In genomic region chr17:27188883-27189282, GRCm38 (mm10) we compare ENCODE assay signal across 28 mouse cellular contexts. TPM values are rescaled to one million over a fixed set of nuclear protein-coding genes. Genes with fewer than 3 reads are reported as not detected.
DNase-seq lines count a peak whose midpoint lies in the region; ATAC-seq lines count a peak whose summit lies in the region.
"Had no signal": no experiment of that assay in that cellular context is flagged by ENCODE, and none has a peak within 500 bp of the region (broad histone marks: within the 10 kb centered on the region; RNA-seq: fewer than 3 reads in every experiment).

No protein-coding gene starts in this region.

- ATAC-seq in cerebellum, adult (ENCODE audit: insufficient number of reproducible peaks, low FRiP score, low TSS enrichment) = no peak
- ATAC-seq in hindbrain, embryonic 16.5 days = no peak
- ATAC-seq in midbrain, embryonic 12.5 days (ENCODE audit: low FRiP score, low read depth) = no peak
- ATAC-seq in midbrain, embryonic 11.5 days (ENCODE audit: low FRiP score) = no peak
- ATAC-seq in liver, embryonic 12.5 days = no peak
- ATAC-seq: intestine, embryonic 16.5 days had no signal

- H3K9ac ChIP-seq in hindbrain, embryonic 16.5 days (ENCODE audit: low read depth, low read length) = no peak overlapping the region
- H3K9ac ChIP-seq in midbrain, embryonic 12.5 days (replicated peaks) = no peak overlapping the region
- no peak overlapping the region for H3K9ac ChIP-seq in midbrain, embryonic 11.5 days (ENCODE audit: low read length)
- no peak overlapping the region for H3K9ac ChIP-seq in liver, embryonic 12.5 days
- H3K9ac ChIP-seq: heart, embryonic 15.5 days; hindbrain, embryonic 15.5 days; liver, embryonic 15.5 days; lung, embryonic 14.5 days; neural tube, embryonic 13.5 days had no signal

- H3K4me2 ChIP-seq in hindbrain, embryonic 16.5 days (ENCODE audit: low read length) = no peak overlapping the region
- no peak overlapping the region for H3K4me2 ChIP-seq in midbrain, embryonic 12.5 days (replicated peaks)
- H3K4me2 ChIP-seq in midbrain, embryonic 11.5 days = no peak overlapping the region
- H3K4me2 ChIP-seq in liver, embryonic 12.5 days = no peak overlapping the region
- H3K4me2 ChIP-seq: heart, embryonic 15.5 days; hindbrain, embryonic 15.5 days; liver, embryonic 15.5 days; lung, embryonic 14.5 days; neural tube, embryonic 13.5 days had no signal

- peak overlapping the region; percentile 45; the same call in 1 of the 2 replicates for H3K27ac ChIP-seq in hindbrain, embryonic 10.5 days
- no peak overlapping the region for H3K27ac ChIP-seq in hindbrain, embryonic 16.5 days (ENCODE audit: low read depth, low read length)
- peak overlapping the region; percentile 30; the same call in 1 of the 2 replicates for H3K27ac ChIP-seq in midbrain, embryonic 12.5 days (replicated peaks)
- no peak overlapping the region for H3K27ac ChIP-seq in midbrain, embryonic 11.5 days (ENCODE audit: low read depth, low read length)
- H3K27ac ChIP-seq in liver, embryonic 12.5 days = no peak overlapping the region
- H3K27ac ChIP-seq: heart, embryonic 10.5 days; heart, embryonic 15.5 days; hindbrain, embryonic 15.5 days; liver, embryonic 15.5 days; stomach, postnatal 0 days had no signal

- 82% methylated on average over 9 of the region's 9 CpGs for WGBS in hindbrain, embryonic 10.5 days
- 63% methylated on average over 9 of the region's 9 CpGs for WGBS in hindbrain, embryonic 16.5 days
- 82% methylated on average over 9 of the region's 9 CpGs for WGBS in midbrain, embryonic 12.5 days
- WGBS in midbrain, embryonic 11.5 days = 74% methylated on average over 9 of the region's 9 CpGs
- 75% methylated on average over 7 of the region's 9 CpGs for WGBS in liver, embryonic 12.5 days (ENCODE audit: insufficient replicate concordance)

- DNase-seq in cerebellum, adult 9-11 months = peak; percentile 54
- DNase-seq in hindbrain, embryonic 10.5 days (ENCODE audit: low spot score) = no peak
- DNase-seq in midbrain, embryonic 11.5 days (ENCODE audit: low spot score, missing footprints) = no peak
- DNase-seq: adrenal gland, adult 8-10 months; cerebellum, adult 11-12 months; gastrocnemius, postnatal 14 days; kidney, adult 8-10 months; kidney, postnatal 10 days; layer of hippocampus, postnatal 36 days; left cerebral cortex, postnatal 4 days; liver; lung, embryonic 14.5 days; lung, postnatal 14 days; right cerebral cortex, postnatal 4 days; thymus, adult 18-20 months; thymus, postnatal 25 days had no signal

- peaks cover 24% of the 10 kb centered on the region for H3K4me1 ChIP-seq in hindbrain, embryonic 10.5 days (replicated peaks)
- H3K4me1 ChIP-seq in hindbrain, embryonic 16.5 days (ENCODE audit: control insufficient read depth, insufficient read depth, low read depth, low read length) = peaks cover 5% of the 10 kb centered on the region
- peaks cover 21% of the 10 kb centered on the region for H3K4me1 ChIP-seq in midbrain, embryonic 12.5 days
- H3K4me1 ChIP-seq in midbrain, embryonic 11.5 days (ENCODE audit: control insufficient read depth, insufficient read depth, low read length) = peaks cover 12% of the 10 kb centered on the region
- peaks cover 26% of the 10 kb centered on the region for H3K4me1 ChIP-seq in liver, embryonic 12.5 days

- H3K9me3 ChIP-seq in hindbrain, embryonic 10.5 days = no peaks in the 10 kb centered on the region
- no peaks in the 10 kb centered on the region for H3K9me3 ChIP-seq in hindbrain, embryonic 16.5 days (ENCODE audit: control insufficient read depth, low read length)
- H3K9me3 ChIP-seq in midbrain, embryonic 12.5 days = no peaks in the 10 kb centered on the region
- no peaks in the 10 kb centered on the region for H3K9me3 ChIP-seq in midbrain, embryonic 11.5 days (ENCODE audit: control insufficient read depth, low read length)
- no peaks in the 10 kb centered on the region for H3K9me3 ChIP-seq in liver, embryonic 12.5 days (replicated peaks)
- H3K9me3 ChIP-seq: G1E; heart, embryonic 10.5 days; heart, embryonic 15.5 days; hindbrain, embryonic 15.5 days; liver, embryonic 15.5 days; neural tube, embryonic 13.5 days had no signal

- no peak overlapping the region for H3K4me3 ChIP-seq in hindbrain, embryonic 10.5 days
- H3K4me3 ChIP-seq in hindbrain, embryonic 16.5 days (ENCODE audit: low read length) = no peak overlapping the region
- no peak overlapping the region for H3K4me3 ChIP-seq in midbrain, embryonic 12.5 days
- no peak overlapping the region for H3K4me3 ChIP-seq in midbrain, embryonic 11.5 days (ENCODE audit: low read depth, low read length)
- no peak overlapping the region for H3K4me3 ChIP-seq in liver, embryonic 12.5 days
- H3K4me3 ChIP-seq: heart, embryonic 10.5 days; heart, embryonic 15.5 days; hindbrain, embryonic 15.5 days; liver, embryonic 15.5 days; neural tube, embryonic 13.5 days had no signal

- peaks cover 46% of the 10 kb centered on the region for H3K36me3 ChIP-seq in hindbrain, embryonic 10.5 days
- peaks cover 31% of the 10 kb centered on the region for H3K36me3 ChIP-seq in hindbrain, embryonic 16.5 days (ENCODE audit: control insufficient read depth, insufficient read depth, low read length)
- peaks cover 42% of the 10 kb centered on the region for H3K36me3 ChIP-seq in midbrain, embryonic 12.5 days
- H3K36me3 ChIP-seq in midbrain, embryonic 11.5 days (ENCODE audit: control insufficient read depth, insufficient read depth, low read length) = peaks cover 6% of the 10 kb centered on the region; the same call in 1 of the 2 replicates
- H3K36me3 ChIP-seq in liver, embryonic 12.5 days = peaks cover 47% of the 10 kb centered on the region

- no peaks in the 10 kb centered on the region for H3K27me3 ChIP-seq in hindbrain, embryonic 10.5 days (ENCODE audit: insufficient read depth, poor library complexity, severe bottlenecking)
- H3K27me3 ChIP-seq in hindbrain, embryonic 16.5 days (replicated peaks; ENCODE audit: control insufficient read depth, insufficient read depth, low read length) = no peaks in the 10 kb centered on the region; the same call in 1 of the 2 replicates
- no peaks in the 10 kb centered on the region for H3K27me3 ChIP-seq in midbrain, embryonic 12.5 days
- H3K27me3 ChIP-seq in midbrain, embryonic 11.5 days (ENCODE audit: control insufficient read depth, insufficient read depth, low read length) = no peaks in the 10 kb centered on the region
- peaks cover 19% of the 10 kb centered on the region for H3K27me3 ChIP-seq in liver, embryonic 12.5 days (replicated peaks)
- H3K27me3 ChIP-seq: hindbrain, embryonic 15.5 days; neural tube, embryonic 13.5 days had no signal

RNA-seq across cellular contexts. Expression of gene Lemd2, which starts 15.4 kb away (rescaled TPM):
- polyA plus RNA-seq in hindbrain, embryonic 10.5 days (2016; fragmentation: Nextera tagmentation; extraction: Ambion mirVana) = 19.0 and 30.0 TPM in 2 replicates
- 11.1 and 17.7 TPM in 2 replicates for polyA plus RNA-seq in hindbrain, embryonic 16.5 days (2015; fragmentation: Nextera tagmentation; extraction: Ambion mirVana)
- 31.4 and 43.0 TPM in 2 replicates for polyA plus RNA-seq in midbrain, embryonic 12.5 days (2016; fragmentation: Nextera tagmentation; extraction: Ambion mirVana)
- 13.2 and 16.3 TPM in 2 replicates for polyA plus RNA-seq in midbrain, embryonic 11.5 days (2014; fragmentation: Nextera tagmentation; extraction: Ambion mirVana)
- polyA plus RNA-seq in liver, embryonic 12.5 days (2016; fragmentation: Nextera tagmentation; extraction: Ambion mirVana) = 13.1 and 13.9 TPM in 2 replicates

RNA-seq across cellular contexts. Expression of gene Ip6k3, which starts 21.3 kb away (rescaled TPM):
- polyA plus RNA-seq in hindbrain, embryonic 10.5 days (2016; fragmentation: Nextera tagmentation; extraction: Ambion mirVana) = 0.06 and 0.31 TPM in 2 replicates
- 0.27 and 0.31 TPM in 2 replicates for polyA plus RNA-seq in hindbrain, embryonic 16.5 days (2015; fragmentation: Nextera tagmentation; extraction: Ambion mirVana)
- 0.16 and 0.51 TPM in 2 replicates for polyA plus RNA-seq in midbrain, embryonic 12.5 days (2016; fragmentation: Nextera tagmentation; extraction: Ambion mirVana)
- 0.07 and 0.48 TPM in 2 replicates for polyA plus RNA-seq in midbrain, embryonic 11.5 days (2014; fragmentation: Nextera tagmentation; extraction: Ambion mirVana)
- polyA plus RNA-seq in liver, embryonic 12.5 days (2016; fragmentation: Nextera tagmentation; extraction: Ambion mirVana) = 0.13 TPM in 1 of 2 replicates, not detected in the other
- polyA plus RNA-seq: G1E; lung, embryonic 14.5 days had no signal

RNA-seq across cellular contexts. Expression of gene Uqcc2, which starts 55.2 kb away (rescaled TPM):
- polyA plus RNA-seq in hindbrain, embryonic 10.5 days (2016; fragmentation: Nextera tagmentation; extraction: Ambion mirVana) = 395 and 442 TPM in 2 replicates
- 343 and 396 TPM in 2 replicates for polyA plus RNA-seq in hindbrain, embryonic 16.5 days (2015; fragmentation: Nextera tagmentation; extraction: Ambion mirVana)
- 302 and 331 TPM in 2 replicates for polyA plus RNA-seq in midbrain, embryonic 12.5 days (2016; fragmentation: Nextera tagmentation; extraction: Ambion mirVana)
- 316 and 332 TPM in 2 replicates for polyA plus RNA-seq in midbrain, embryonic 11.5 days (2014; fragmentation: Nextera tagmentation; extraction: Ambion mirVana)
- polyA plus RNA-seq in liver, embryonic 12.5 days (2016; fragmentation: Nextera tagmentation; extraction: Ambion mirVana) = 254 and 262 TPM in 2 replicates

Comparison
In these comparisons a context has a peak if more than half of its experiments do, and no peak if none do; other contexts are left out.
1. H3K27ac ChIP-seq: peak in hindbrain, embryonic 10.5 days (single experiment) and midbrain, embryonic 12.5 days (single experiment); none in hindbrain, embryonic 16.5 days (single experiment), midbrain, embryonic 11.5 days (single experiment) and liver, embryonic 12.5 days (single experiment).